Mouse (Mus musculus): ENCODE measurements around the gene Cpped1.

Cpped1 gene

DNA sequence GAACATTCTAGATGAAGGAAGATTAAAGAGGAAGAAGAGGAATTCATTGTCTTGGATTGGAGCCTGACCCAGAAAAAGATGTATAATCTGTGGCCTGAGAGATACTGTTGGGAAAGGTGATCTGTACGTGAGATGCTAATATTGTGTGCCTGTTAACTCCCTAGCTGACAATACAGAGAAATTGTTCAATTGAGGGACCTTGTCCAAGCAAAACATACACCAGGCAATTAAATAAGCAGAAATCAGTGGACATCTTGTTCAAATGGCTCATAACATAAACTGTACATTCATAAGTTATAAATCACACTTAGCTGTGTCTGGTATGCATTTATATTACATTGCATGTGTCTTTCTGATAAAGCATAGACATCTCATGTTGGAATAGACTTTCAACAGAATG, 134.9 kb downstream of the Cpped1 start:
- DNase-seq (ENCODE audit: low read depth, low spot score): no peak

DNA sequence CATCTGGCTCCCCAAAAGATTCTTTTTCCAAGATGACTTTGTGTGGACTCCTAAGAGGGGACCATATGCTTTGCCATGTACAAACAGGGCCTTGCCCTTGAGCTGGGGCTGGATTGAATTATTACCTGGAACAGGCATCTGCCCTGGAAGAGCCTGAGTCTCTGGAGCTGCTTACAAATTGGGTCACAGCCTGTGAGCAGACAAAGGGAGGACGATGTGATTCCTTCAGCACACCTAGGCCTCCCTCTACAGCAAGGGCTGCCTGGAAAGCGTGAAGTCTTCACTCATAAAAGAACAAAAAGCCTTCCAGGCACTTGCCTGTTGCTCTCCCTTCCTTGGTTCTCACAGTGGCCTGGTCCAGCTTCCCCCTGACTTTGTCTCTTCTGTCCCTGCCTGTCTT, 136.9 kb downstream of the Cpped1 start:
- no peak for DNase-seq (ENCODE audit: low read depth, low spot score)

GRCm38 (mm10) chr16:11757951-11758350, 151.3 kb downstream of the Cpped1 start:
- DNase-seq (ENCODE audit: low read depth, low spot score): no peak

- no peak for DNase-seq (ENCODE audit: low read depth, low spot score)
Observed at GRCm38 (mm10) chr16:11757471-11757870, 151.8 kb downstream of the Cpped1 start.

DNA sequence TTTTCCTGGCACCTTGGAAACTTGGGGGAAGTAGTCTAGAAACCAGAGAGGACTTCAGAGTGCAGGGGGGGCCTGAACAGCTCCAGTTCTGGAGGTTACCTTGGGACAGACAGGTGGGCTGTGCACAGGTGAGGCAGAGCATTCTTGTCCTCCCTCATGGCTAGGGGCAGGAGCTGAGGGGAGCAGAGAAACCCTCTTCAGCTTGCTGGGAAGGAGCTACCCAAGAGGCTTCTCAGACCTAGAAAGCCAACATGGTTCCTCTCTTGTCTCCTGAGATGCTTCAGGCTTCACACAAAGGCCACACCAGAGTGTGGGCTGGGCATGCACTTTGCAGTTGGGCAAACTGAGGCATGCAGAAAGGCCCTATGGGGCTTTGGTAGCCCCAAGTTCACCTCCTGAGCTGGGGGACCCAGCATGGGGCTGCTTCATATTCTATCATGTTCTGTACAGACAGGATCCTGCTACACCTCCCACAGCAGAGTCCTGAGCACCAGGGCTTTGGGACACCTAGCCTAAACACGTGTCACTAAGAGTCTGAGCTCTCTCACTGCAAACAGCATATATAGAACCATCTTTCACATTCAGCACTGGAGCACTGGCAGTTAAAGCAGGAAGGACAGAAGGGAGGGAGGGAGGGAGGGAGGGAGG, 152.5 kb downstream of the Cpped1 start:
- no peak for DNase-seq (ENCODE audit: low read depth, low spot score)

GRCm38 (mm10) chr16:11755281-11756066, 153.8 kb downstream of the Cpped1 start:
- DNase-seq (ENCODE audit: low read depth, low spot score): no peak

DNA sequence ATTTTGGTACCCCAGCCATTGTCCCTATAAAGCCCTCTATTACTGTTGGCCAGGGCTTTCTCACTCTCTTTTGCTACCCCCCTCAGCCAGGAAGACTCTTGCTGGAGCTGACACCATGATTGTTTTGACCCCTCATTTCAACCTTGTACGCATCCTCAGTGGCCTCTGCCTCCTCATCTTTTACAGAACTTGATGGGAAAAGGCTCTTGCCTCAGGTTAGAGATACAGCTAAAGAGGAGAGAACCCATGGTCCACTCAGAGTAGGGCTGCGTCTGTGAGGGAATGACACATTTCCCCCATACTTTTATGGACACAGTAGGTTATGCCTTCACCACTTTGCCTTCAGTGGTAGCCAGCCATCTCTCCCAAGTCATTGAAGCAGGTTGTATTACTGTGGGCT, 155.1 kb downstream of the Cpped1 start:
- DNase-seq (ENCODE audit: low read depth, low spot score): no peak
